Mouse (Mus musculus) small intestine, adult 2 months (tissue): ENCODE results near the gene Gm17655. TPM values are rescaled to one million over a fixed set of nuclear protein-coding genes. Genes with fewer than 3 reads are reported as not detected.
"Not testable (repeated sequence)": the region's sequence is repeated elsewhere in the genome, so short reads cannot be mapped to it uniquely, and the experiment has no call there.

Source experiments
- H3K27ac ChIP-seq: fragments of 200-500 bp; 2 replicates; pipeline ENCODE4 v1.5.1; 2012; ENCODE audit warnings: low read depth, low read length, control low read depth, inconsistent platforms; ENCODE audit not compliant: insufficient read depth
- H3K27me3 ChIP-seq: fragments of 200-500 bp; 2 replicates; pipeline ENCODE4 v1.6.1; 2012; ENCODE audit warnings: mild to moderate bottlenecking, moderate library complexity, low read length, inconsistent platforms; ENCODE audit not compliant: control insufficient read depth, insufficient read depth
- H3K36me3 ChIP-seq: fragments of 200-500 bp; 2 replicates; pipeline ENCODE4 v1.6.1; 2012; ENCODE audit warnings: mild to moderate bottlenecking, low read length, control low read depth, inconsistent platforms; ENCODE audit not compliant: control insufficient read depth, insufficient read depth
- H3K4me1 ChIP-seq: fragments of 200-500 bp; 2 replicates; pipeline ENCODE4 v1.6.1; 2012; ENCODE audit warnings: low read length, inconsistent platforms, mixed read lengths; ENCODE audit not compliant: control insufficient read depth, insufficient read depth, insufficient read length
- H3K4me3 ChIP-seq: fragments of 200-500 bp; 2 replicates; pipeline ENCODE4 v1.5.1; 2012; ENCODE audit warnings: low read depth, mild to moderate bottlenecking, control low read depth, inconsistent platforms, low read length, moderate library complexity
- CTCF ChIP-seq: fragments of 200-500 bp; IDR thresholded peaks from 2 replicates; pipeline ENCODE4 v1.5.1; 2012; ENCODE audit warnings: low read depth, mild to moderate bottlenecking, control low read depth, inconsistent platforms, low read length, moderate library complexity, mixed read lengths; ENCODE audit not compliant: insufficient replicate concordance, insufficient read length; ENCODE audit errors: extremely low read depth
- POLR2A ChIP-seq: fragments of 200-500 bp; IDR thresholded peaks from 2 replicates; pipeline ENCODE4 v1.6.1; 2012; ENCODE audit warnings: low read depth, mild to moderate bottlenecking, control low read depth, inconsistent platforms, low read length, moderate library complexity
- WGBS: fragments of 180-500 bp; shearing (Covaris S2); methylation state at CpG from one replicate; pipeline ENCODE4 v1.1.7; 2018; 5-methylcytosine and 5-hydroxymethylcytosine counted together
- polyA plus RNA-seq: library from polyadenylated mRNA; depleted of rRNA; stranded (reverse); fragments of >200 nt; gene quantifications from 2 replicates; pipeline ENCODE4 v1.2.3, GENCODE M21; 2012; rRNA removed

Gm17655 gene
- polyA plus RNA-seq, 1 experiment, result not detected

GRCm38 (mm10) chr5:110023273-110023672, 49.0 kb downstream of the Gm17655 start:
- H3K4me3 ChIP-seq, result no peak overlapping the region
- no peak overlapping the region for H3K27ac ChIP-seq
- no peaks in the 10 kb centered on the region for H3K4me1 ChIP-seq
- WGBS, result 39% methylated on average over 9 of the region's 9 CpGs
- H3K27me3 ChIP-seq, result no peaks in the 10 kb centered on the region
- TF ChIP-seq POLR2A (no peak), CTCF (no peak)
- no peaks in the 10 kb centered on the region for H3K36me3 ChIP-seq

GRCm38 (mm10) chr5:110015775-110016174, 56.5 kb downstream of the Gm17655 start:
- H3K36me3 ChIP-seq, H3K27ac ChIP-seq, H3K27me3 ChIP-seq, H3K4me1 ChIP-seq, H3K4me3 ChIP-seq: not testable (repeated sequence)
- 85% methylated on average over 10 of the region's 10 CpGs for WGBS

Other genes starting within 250 kb of the Gm17655 start
- gene Gm15446, start 149.1 kb downstream of the Gm17655 start, polyA plus RNA-seq, result 0.23 and 0.33 TPM in 2 replicates
- 0.34 and 1.0 TPM in 2 replicates for gene Zfp932, start 76.0 kb downstream of the Gm17655 start, polyA plus RNA-seq
- gene Gm35315, start 21.9 kb upstream of the Gm17655 start, polyA plus RNA-seq, result 0.05 TPM in 1 of 2 replicates, not detected in the other
- 0.28 and 0.86 TPM in 2 replicates for gene Plcxd1, start 27.5 kb upstream of the Gm17655 start, polyA plus RNA-seq
- 53.2 and 101 TPM in 2 replicates for gene Gtpbp6, start 35.7 kb upstream of the Gm17655 start, polyA plus RNA-seq
- 0.04 and 0.10 TPM in 2 replicates for gene Zfp605, start 37.6 kb upstream of the Gm17655 start, polyA plus RNA-seq
- gene Chfr, start 63.3 kb upstream of the Gm17655 start, polyA plus RNA-seq, result 24.6 and 65.1 TPM in 2 replicates
- gene Golga3, start 104.2 kb upstream of the Gm17655 start, polyA plus RNA-seq, result 4.1 and 6.7 TPM in 2 replicates
- 2.8 and 4.6 TPM in 2 replicates for gene Ankle2, start 158.5 kb upstream of the Gm17655 start, polyA plus RNA-seq
- 7.3 and 8.6 TPM in 2 replicates for gene Pgam5, start 197.4 kb upstream of the Gm17655 start, polyA plus RNA-seq
- 2.5 and 7.1 TPM in 2 replicates for gene Pxmp2, start 213.7 kb upstream of the Gm17655 start, polyA plus RNA-seq
- gene Pole, start 213.8 kb upstream of the Gm17655 start, polyA plus RNA-seq, result 3.4 and 5.7 TPM in 2 replicates